Mouse (Mus musculus) layer of hippocampus, adult 9-11 months (tissue): ENCODE measurements around the gene Rgmb.

Experiments
- DNase-seq: peaks from one replicate; pipeline ENCODE4 v3.0.0; 2022

The Rgmb gene

GRCm38 (mm10) chr17:15830766-15831644 is at the start of gene Rgmb:
TSS of gene Rgmb (minus strand) at chr17:15831039.
- DNase-seq = no peak

DNA sequence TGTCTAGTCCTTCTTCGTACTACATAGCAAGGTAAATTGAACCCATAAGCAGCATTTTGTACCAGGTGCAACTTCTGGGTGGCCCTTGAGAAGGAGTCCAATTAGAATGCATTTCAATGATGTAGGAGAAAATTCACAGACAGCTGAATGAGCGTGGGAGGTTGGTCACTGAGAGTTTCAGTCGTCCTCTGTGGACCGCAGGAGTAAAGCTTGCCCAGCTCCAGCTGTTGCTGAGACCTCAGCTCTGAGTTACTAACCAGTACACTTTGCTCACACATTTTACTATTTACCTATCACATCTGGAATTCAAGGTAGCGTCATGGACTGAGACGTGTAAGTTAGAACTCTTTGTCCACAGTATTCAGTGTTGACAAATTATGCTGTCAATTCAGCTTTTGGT is 43.9 kb upstream of the Rgmb start:
- DNase-seq = no peak

- DNase-seq = no peak
These were observed 41.3 kb upstream of the Rgmb start for GRCm38 (mm10) chr17:15872093-15872492.

GRCm38 (mm10) chr17:15865249-15865648 is 34.4 kb upstream of the Rgmb start:
- no peak for DNase-seq

DNA sequence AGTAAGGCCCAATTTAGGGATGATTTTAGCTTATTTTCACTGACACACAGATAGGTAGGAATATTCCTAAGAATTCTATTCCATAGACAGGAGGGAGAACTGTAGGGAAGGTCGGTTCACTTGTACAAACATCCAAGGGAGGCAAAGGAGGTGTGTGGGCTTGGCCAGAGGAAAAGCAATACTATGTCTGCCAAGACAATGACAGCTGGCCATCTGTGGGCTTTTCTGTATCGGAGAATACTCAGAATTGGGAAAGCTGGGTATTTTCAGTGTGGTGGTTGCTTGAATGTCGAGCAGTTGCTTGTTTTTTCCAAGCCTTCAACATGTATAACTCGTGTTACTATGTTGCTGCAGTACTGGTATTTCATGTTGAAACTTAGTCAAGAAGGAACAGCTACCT is 31.5 kb upstream of the Rgmb start:
- peak; percentile 33 for DNase-seq

GRCm38 (mm10) chr17:15853121-15853520 is 22.3 kb upstream of the Rgmb start:
- DNase-seq = no peak

DNA sequence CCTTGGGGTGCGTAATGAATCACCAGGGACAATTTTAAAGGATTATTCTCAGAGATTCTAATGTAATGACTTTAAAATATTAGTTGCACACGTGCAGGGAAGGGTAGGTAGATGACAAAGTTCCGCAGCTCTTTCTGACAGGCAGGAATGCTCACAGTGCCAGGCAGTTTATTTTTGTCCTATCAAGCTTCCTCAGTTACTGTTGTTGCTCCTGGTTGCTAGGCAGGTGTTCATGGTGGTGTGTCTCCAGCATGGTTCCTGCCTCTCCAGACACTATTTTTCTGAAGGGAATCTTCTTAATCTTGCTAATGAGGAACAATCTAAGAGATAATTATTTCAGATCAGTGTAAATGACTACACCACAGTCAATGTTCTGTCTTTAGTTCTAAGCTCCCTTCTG is 19.7 kb upstream of the Rgmb start:
- DNase-seq = peak; percentile 2

GRCm38 (mm10) chr17:15841425-15841824 is 10.6 kb upstream of the Rgmb start:
- DNase-seq = no peak

GRCm38 (mm10) chr17:15832398-15832797 is 1.6 kb upstream of the Rgmb start:
- no peak for DNase-seq

DNA sequence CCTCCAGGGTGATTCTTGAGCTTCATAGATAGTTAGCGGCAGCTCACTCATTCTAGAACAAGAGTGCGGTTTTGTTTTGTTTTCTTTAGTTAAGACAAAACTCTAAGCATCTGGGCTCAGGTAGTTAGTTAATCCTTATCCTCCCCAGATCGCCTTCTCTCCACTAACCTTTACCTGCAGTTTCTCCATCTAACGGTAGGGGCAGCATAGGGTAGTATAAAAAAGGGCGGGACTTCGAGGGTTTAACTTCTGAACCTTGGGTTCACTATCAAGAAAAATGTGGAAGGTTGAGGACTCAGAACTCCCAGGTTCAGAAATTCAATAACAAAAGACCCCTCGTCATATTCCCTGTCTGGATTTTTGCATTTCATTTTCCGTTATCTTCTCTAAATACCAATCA is 971 bp upstream of the Rgmb start:
- DNase-seq = no peak

- DNase-seq = no peak
These were observed 571 bp downstream of the Rgmb start for GRCm38 (mm10) chr17:15830171-15830765.

DNA sequence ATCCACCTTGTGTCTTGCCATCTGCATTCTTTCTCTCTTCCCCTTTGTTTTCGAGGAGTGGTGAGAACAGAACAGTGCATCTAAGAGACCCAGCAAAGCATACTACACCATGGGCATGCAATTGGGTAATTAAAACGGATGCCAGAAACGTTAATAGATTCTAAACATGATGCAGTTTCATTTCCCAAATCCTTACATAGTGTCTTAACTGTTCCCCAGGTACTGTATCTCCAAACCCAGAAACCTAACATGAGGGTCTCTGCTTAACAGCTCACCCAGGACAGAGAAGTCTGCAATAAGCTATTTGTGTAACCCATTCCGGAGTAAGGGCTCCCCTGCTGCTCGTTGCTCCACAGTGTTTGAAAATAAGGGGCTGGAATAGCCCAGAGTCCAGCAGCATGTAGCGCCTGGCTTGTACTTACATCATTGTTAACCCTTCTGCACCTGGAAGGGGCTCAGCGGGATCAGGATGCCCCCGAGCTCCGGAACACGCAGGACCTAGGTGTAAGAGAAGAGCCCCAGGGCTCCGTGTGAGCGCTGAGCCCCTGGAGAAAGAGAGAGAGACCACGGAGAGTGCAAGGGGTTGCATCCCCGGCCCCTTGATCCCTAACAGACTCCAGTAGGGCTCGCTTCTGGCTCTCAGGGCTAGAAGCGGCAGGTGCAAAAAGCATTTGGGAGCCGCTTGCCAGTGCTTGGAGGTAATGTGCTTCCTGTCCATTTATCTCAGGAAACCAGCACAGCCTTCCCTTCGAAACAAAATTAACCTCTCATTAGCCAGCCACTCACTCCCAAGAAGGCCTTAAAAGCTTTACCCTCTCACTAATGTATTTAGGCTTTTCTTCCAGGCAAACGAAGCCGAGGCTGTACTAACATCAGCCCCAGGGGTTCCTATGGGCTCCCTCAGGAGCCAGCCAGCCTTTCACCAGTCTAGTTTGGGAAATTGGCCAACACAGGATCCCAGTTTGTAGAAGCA is 1.4 kb downstream of the Rgmb start:
- DNase-seq = no peak

DNA sequence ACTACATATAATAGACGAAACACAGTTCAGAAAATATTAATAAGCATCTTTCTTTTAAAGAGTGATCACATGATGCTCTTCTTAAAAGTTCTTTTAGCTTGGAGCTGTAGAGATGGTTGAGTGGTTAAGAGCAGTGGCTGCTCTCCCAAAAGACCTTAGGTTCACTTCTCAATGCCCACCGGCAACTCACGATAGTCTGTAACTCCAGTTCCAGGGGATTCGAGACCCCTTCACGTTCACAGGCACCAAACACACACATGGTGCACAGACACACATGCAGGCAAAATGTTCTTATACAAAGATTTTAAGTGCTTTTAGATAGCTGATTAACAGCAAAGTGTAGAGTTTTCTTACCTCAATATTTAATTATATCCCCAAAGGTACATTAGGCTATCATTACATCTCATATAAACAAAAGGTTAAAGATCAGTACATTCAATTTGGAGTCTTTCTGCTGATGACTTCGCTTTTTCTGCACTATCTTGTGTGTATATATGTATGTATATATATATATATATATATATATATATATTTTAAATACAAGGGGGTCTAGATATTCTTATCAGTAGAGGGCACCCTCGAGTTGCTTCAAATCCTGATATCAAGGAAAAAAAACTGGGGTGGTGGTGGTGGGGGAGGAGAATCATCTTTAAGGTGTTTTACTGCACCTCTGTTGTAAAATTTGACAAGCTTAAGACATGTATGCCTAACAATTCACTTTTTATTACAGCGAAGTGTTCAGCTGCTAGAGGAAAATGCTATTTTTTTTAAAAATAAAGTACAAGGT is 2.5 kb downstream of the Rgmb start:
- DNase-seq = no peak

GRCm38 (mm10) chr17:15826928-15827327 is 3.9 kb downstream of the Rgmb start:
- DNase-seq = no peak

GRCm38 (mm10) chr17:15826444-15826909 is 4.4 kb downstream of the Rgmb start:
- peak; percentile 99 for DNase-seq

GRCm38 (mm10) chr17:15825481-15826396 is 5.1 kb downstream of the Rgmb start:
- no peak for DNase-seq

DNA sequence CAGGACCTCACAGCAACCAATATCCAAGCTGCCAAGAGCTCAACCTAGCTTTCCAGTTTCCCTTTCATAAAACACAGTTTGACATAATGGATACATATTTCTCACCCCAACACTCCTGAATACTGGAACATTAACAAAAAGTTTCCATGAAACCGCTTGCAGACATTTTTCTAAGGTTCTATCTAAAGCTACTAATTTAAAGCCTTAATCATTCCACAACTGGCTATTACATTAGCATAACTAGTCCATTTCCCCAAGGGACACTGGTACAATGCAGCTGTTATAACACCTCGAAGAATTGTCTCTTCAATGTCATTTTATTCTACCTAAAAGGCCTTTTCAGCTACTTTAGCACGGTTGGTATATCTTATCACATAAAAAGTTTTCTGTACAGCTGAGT is 6.0 kb downstream of the Rgmb start:
- DNase-seq = no peak

- DNase-seq = no peak
These were observed 6.5 kb downstream of the Rgmb start for GRCm38 (mm10) chr17:15824337-15824736.

DNA sequence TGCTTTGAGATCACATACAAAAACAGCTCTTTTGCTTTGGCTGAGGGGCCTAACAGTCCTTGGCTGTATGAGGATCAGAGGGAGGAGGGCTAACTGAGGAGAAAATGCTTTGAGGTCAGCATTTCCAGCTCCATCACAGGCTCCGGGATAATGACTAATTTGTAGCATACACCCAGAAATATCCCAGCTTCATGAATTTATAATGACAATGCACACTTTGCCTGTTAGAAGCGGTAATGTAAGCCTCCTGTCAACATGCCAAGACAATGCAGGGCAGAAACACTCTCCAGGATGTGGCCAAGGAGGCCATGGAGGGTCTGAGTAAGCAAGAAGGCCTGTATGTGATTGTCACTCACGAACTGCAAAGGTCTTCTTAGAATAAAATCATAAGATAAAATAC is 7.0 kb downstream of the Rgmb start:
- no peak for DNase-seq

- DNase-seq = no peak
These were observed 7.6 kb downstream of the Rgmb start for GRCm38 (mm10) chr17:15823215-15823614.

DNA sequence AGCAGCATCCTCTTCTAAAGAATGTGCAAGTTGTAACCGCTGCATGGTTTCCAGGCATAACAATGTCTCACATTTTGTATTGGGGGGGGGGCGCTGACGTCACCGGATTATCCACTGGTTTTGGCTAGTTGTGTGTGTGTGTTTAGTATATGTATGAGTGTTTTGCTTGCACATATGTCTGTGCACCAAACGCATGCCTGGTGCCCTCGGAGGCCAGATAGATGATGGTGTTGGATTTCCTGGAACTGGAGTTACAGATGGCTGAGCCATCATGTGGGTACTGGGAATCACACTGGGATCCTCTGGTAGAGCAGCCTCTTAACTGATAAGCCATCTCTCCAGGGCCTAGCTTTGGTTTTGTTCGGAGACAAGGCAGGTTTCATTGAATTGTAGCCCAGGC is 8.5 kb downstream of the Rgmb start:
- no peak for DNase-seq
